Mouse (Mus musculus): ENCODE measurements around the gene Gm14744.
"Not testable (repeated sequence)": the region's sequence is repeated elsewhere in the genome, so short reads cannot be mapped to it uniquely, and the experiment has no call there.

Gm14744 gene

GRCm38 (mm10) chrX:77864458-77864857 is at the start of gene Gm14744:
Gene Gm14744 (plus strand): TSS chrX:77864758.
- not testable (repeated sequence) for DNase-seq

GRCm38 (mm10) chrX:77853523-77853922 is 11.0 kb upstream of the Gm14744 start, which contains the start of gene Pbsn:
Gene Pbsn (minus strand): TSS chrX:77853623.
- DNase-seq: no peak

- DNase-seq: not testable (repeated sequence)
Observed at GRCm38 (mm10) chrX:77880033-77880432, 15.5 kb downstream of the Gm14744 start.
